Mouse (Mus musculus) CH12.LX (cell line): ENCODE measurements around the gene Gna12.

Source experiments
- CHD1 ChIP-seq: IDR thresholded peaks from 2 replicates; pipeline ENCODE4 v1.6.1; 2012; ENCODE audit warnings: low read depth, low read length, improper control_type of control experiment, inconsistent platforms
- CTCF ChIP-seq, 2 experiments: IDR thresholded peaks in 1 of 2; conservative IDR thresholded peaks in 1 of 2; 2 replicates each; pipeline ENCODE4 v1.5.1; 2011 to 2012; ENCODE audit warnings: low read depth in 2 of 2, low read length in 2 of 2, improper control_type of control experiment in 1 of 2, inconsistent platforms in 1 of 2, mild to moderate bottlenecking in 1 of 2, moderate library complexity in 1 of 2
- ELF1 ChIP-seq: IDR thresholded peaks from 2 replicates; pipeline ENCODE4 v1.6.1; 2014; ENCODE audit warnings: low read depth, mild to moderate bottlenecking, inconsistent platforms, low read length, improper control_type of control experiment
- EP300 ChIP-seq: IDR thresholded peaks from 2 replicates; pipeline ENCODE4 v1.6.1; 2011; ENCODE audit warnings: low read length, improper control_type of control experiment
- POLR2A ChIP-seq: IDR thresholded peaks from 2 replicates; pipeline ENCODE4 v1.6.1; 2011; ENCODE audit warnings: low read depth, mild to moderate bottlenecking, improper control_type of control experiment, low read length
- TBP ChIP-seq: conservative IDR thresholded peaks from 2 replicates; pipeline ENCODE4 v1.6.1; 2011; ENCODE audit warnings: low read depth, low read length, improper control_type of control experiment
- ZC3H11A ChIP-seq: IDR thresholded peaks from 2 replicates; pipeline ENCODE4 v1.6.1; 2012; ENCODE audit warnings: low read depth, mild to moderate bottlenecking, inconsistent platforms, low read length, improper control_type of control experiment
- ZNF384 ChIP-seq: IDR thresholded peaks from 2 replicates; pipeline ENCODE4 v1.6.1; 2012; ENCODE audit warnings: low read depth, low read length, improper control_type of control experiment, inconsistent platforms

- TF ChIP-seq ZC3H11A (no peak), EP300 (no peak), POLR2A (no peak), CTCF (conservative IDR thresholded peaks at IDR 0.05 in 1 of 2, IDR thresholded peaks at IDR 0.05 in 1 of 2; ENCODE audit: low read depth in 2 of 2, low read length in 2 of 2) (no peak), TBP (no peak), ELF1 (no peak), ZNF384 (no peak), CHD1 (no peak)
These were observed 35.5 kb downstream of the Gna12 start for GRCm38 (mm10) chr5:140794753-140795152.
